Mouse (Mus musculus) testis, adult 2 months (tissue): ENCODE measurements at regions not wholly inside any gene's neighbourhood (a gene's known extent, or its start where the extent isn't known, plus 50 kb on each side); places are given as distances from the start of the nearest gene placed in this dataset.

ENCODE experiments used
- H3K27ac ChIP-seq: fragments of 200-500 bp; 2 replicates; pipeline ENCODE4 v1.5.1; 2012; ENCODE audit warnings: low read depth, low read length; ENCODE audit not compliant: control insufficient read depth, insufficient read depth
- H3K27me3 ChIP-seq: fragments of 200-500 bp; 2 replicates; pipeline ENCODE4 v1.6.1; 2012; ENCODE audit warnings: mild to moderate bottlenecking, low read length, moderate library complexity; ENCODE audit not compliant: control insufficient read depth, insufficient read depth
- H3K36me3 ChIP-seq: fragments of 200-500 bp; 2 replicates; pipeline ENCODE4 v1.6.1; 2012; ENCODE audit warnings: mild to moderate bottlenecking, low read length; ENCODE audit not compliant: control insufficient read depth, insufficient read depth
- H3K4me1 ChIP-seq: fragments of 200-500 bp; 2 replicates; pipeline ENCODE4 v1.6.1; 2012; ENCODE audit warnings: low read length; ENCODE audit not compliant: control insufficient read depth, insufficient read depth
- H3K4me3 ChIP-seq: fragments of 200-500 bp; 2 replicates; pipeline ENCODE4 v1.5.1; 2012; ENCODE audit warnings: low read depth, mild to moderate bottlenecking, low read length, moderate library complexity, mixed read lengths; ENCODE audit not compliant: control insufficient read depth
- CTCF ChIP-seq: fragments of 200-500 bp; IDR thresholded peaks from 2 replicates; pipeline ENCODE4 v1.5.1; 2012; ENCODE audit warnings: low read depth, mild to moderate bottlenecking, inconsistent platforms, low read length, moderate library complexity; ENCODE audit not compliant: control insufficient read depth, insufficient read depth, insufficient replicate concordance

GRCm38 (mm10) chr16:15260069-15260468 is 57.2 kb upstream of the Gm21897 start:
- H3K27ac ChIP-seq = no peak overlapping the region
- no peaks in the 10 kb centered on the region for H3K4me1 ChIP-seq

More at GRCm38 (mm10) chr16:15260069-15260468, 57.2 kb upstream of the Gm21897 start:
- H3K27me3 ChIP-seq = no peaks in the 10 kb centered on the region
- H3K4me3 ChIP-seq = no peak overlapping the region
- TF ChIP-seq CTCF = no peak
- no peaks in the 10 kb centered on the region for H3K36me3 ChIP-seq
